Mouse (Mus musculus) liver, adult 2 months (tissue): ENCODE data around the gene Ube2u. TPM values are rescaled to one million over a fixed set of nuclear protein-coding genes. Genes with fewer than 3 reads are reported as not detected.

Experiments
- DNase-seq: peaks from one replicate; pipeline ENCODE4 v3.0.0-alpha.2; 2011; ENCODE audit warnings: low read depth, low spot score; ENCODE audit errors: extremely low read depth
- H3K27ac ChIP-seq: fragments of 200-500 bp; replicated peaks from 2 replicates; pipeline ENCODE4 v1.5.1; 2012; ENCODE audit warnings: low read depth, mild to moderate bottlenecking, control low read depth, inconsistent platforms, low read length; ENCODE audit not compliant: insufficient read depth
- H3K27me3 ChIP-seq: fragments of 200-500 bp; 2 replicates; pipeline ENCODE4 v1.6.1; 2012; ENCODE audit warnings: mild to moderate bottlenecking, moderate library complexity, low read length, inconsistent platforms; ENCODE audit not compliant: control insufficient read depth, insufficient read depth
- H3K36me3 ChIP-seq: fragments of 200-500 bp; 2 replicates; pipeline ENCODE4 v1.6.1; 2012; ENCODE audit warnings: low read length, inconsistent platforms; ENCODE audit not compliant: control insufficient read depth, insufficient read depth
- H3K4me1 ChIP-seq: fragments of 200-500 bp; 2 replicates; pipeline ENCODE4 v1.6.1; 2011; ENCODE audit warnings: low read length; ENCODE audit not compliant: control insufficient read depth, insufficient read depth
- H3K4me3 ChIP-seq: fragments of 200-500 bp; 2 replicates; pipeline ENCODE4 v1.5.1; 2011; ENCODE audit warnings: low read depth, mild to moderate bottlenecking, control low read depth, low read length, moderate library complexity; ENCODE audit not compliant: insufficient read depth
- H3K79me2 ChIP-seq: fragments of 200-500 bp; 2 replicates; pipeline ENCODE4 v1.6.1; 2012; ENCODE audit warnings: inconsistent platforms, mild to moderate bottlenecking, low read length, moderate library complexity; ENCODE audit not compliant: control insufficient read depth, insufficient read depth
- H3K9ac ChIP-seq: fragments of 200-500 bp; 2 replicates; pipeline ENCODE4 v1.6.1; 2012; ENCODE audit warnings: low read depth, mild to moderate bottlenecking, control low read depth, inconsistent platforms, low read length
- CTCF ChIP-seq: fragments of 200-500 bp; IDR thresholded peaks from 2 replicates; pipeline ENCODE4 v1.5.1; 2011; ENCODE audit warnings: low read depth, low read length, control low read depth
- POLR2A ChIP-seq: fragments of 200-500 bp; IDR thresholded peaks from 2 replicates; pipeline ENCODE4 v1.6.1; 2011; ENCODE audit warnings: low read length, control low read depth; ENCODE audit not compliant: insufficient read depth; ENCODE audit errors: extremely low read depth
- WGBS: fragments of 180-500 bp; shearing (Covaris S2); methylation state at CpG from one replicate; pipeline ENCODE4 v1.1.7; 2018; 5-methylcytosine and 5-hydroxymethylcytosine counted together
- polyA plus RNA-seq: library from polyadenylated mRNA; depleted of rRNA; stranded (reverse); fragments of >200 nt; gene quantifications from 2 replicates; pipeline ENCODE4 v1.2.3, GENCODE M21; 2012; rRNA removed
- total RNA-seq: library from RNA; depleted of rRNA; stranded (reverse); fragments of >200 nt; gene quantifications from 2 replicates; pipeline ENCODE4 v1.2.3, GENCODE M21; 2014; rRNA removed

The Ube2u gene
- total RNA-seq (2.5 and 3.3 TPM in 2 replicates), polyA plus RNA-seq (0.32 and 0.80 TPM in 2 replicates)

DNA sequence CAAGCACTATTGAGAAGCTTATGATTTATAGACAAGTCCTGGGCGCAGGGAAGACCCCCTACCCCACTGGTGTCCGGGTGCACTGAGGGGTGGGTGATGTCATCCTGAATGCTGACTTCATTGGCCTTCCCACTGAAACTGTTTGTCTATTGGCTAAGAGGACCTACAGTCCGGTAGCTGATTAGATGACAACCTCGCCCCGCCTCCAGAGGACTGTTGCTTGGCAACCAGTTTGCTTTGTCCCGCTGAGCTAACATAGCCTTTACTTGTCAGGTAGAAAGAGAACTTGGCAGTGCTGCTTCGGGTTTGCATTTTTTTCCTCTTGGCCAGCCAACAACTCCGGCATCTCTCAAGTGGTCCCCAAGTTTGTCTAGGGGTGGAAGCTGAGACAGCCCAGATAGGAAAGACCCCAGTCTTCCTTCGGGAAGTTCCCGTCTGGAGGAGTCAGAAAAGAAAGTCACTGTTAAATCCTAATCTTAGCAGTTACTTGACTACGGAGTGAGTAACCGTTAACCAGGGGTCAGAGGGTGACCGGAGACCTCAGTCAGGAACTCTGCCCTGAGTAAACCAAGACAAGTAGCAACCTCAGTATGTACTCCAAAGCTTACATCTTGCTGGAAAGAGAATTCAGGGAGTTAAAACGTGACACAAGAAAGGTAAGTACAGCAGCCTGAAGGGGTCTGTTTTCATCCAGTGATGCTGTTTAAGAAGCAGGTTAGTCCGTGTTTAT lies at the start of gene Ube2u:
Gene Ube2u (plus strand): TSS at position 258 of the 730 bp plus-strand sequence.
- Histone ChIP-seq H3K4me1 (peaks cover 4% of the 10 kb centered on the region; the same call in 1 of the 2 replicates), H3K79me2 (no peaks in the 10 kb centered on the region), H3K9ac (peak within 1 kb of the TSS; percentile 45; the same call in 1 of the 2 replicates), H3K27me3 (no peaks in the 10 kb centered on the region), H3K27ac (peak within 1 kb of the TSS; percentile 76), H3K36me3 (no peaks in the 10 kb centered on the region), H3K4me3 (peak within 1 kb of the TSS; percentile 57)
- peak; percentile 82 for DNase-seq
- no peak for TF ChIP-seq CTCF
- 11% methylated on average over 15 of the region's 15 CpGs for WGBS

DNA sequence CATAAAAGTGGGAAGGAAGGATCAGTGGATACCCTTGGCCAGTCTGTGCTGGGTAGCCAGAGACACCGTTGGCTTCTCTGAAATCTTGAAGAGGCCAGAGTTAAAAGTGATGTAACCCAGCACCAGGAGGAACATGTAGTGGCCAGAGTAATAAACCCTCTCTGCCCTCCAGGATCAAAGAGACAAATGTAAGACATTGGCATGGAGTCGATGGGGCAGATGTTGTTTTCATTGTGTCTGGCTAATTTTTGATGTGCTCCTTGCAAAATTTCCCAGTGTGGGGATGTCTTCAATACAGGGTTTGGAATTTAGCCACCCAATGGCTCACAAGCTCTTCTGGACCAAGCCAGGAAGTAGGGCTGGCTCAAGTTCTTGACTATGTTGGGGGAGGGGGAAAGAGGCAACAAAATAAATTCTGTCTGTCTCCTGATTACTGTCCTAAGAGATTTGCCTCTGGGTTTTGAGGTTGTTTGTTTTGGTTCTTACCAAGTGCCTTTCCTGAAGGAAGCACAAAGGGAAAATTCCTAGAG lies 49.2 kb upstream of the Ube2u start:
- peak; percentile 5 for DNase-seq
- Histone ChIP-seq H3K27ac (no peak overlapping the region), H3K36me3 (no peaks in the 10 kb centered on the region), H3K9ac (no peak overlapping the region), H3K4me3 (no peak overlapping the region), H3K27me3 (no peaks in the 10 kb centered on the region), H3K79me2 (no peaks in the 10 kb centered on the region), H3K4me1 (no peaks in the 10 kb centered on the region)
- TF ChIP-seq POLR2A, result no peak
- no peak for TF ChIP-seq CTCF
- WGBS, result 85% methylated on average over 2 of the region's 2 CpGs

DNA sequence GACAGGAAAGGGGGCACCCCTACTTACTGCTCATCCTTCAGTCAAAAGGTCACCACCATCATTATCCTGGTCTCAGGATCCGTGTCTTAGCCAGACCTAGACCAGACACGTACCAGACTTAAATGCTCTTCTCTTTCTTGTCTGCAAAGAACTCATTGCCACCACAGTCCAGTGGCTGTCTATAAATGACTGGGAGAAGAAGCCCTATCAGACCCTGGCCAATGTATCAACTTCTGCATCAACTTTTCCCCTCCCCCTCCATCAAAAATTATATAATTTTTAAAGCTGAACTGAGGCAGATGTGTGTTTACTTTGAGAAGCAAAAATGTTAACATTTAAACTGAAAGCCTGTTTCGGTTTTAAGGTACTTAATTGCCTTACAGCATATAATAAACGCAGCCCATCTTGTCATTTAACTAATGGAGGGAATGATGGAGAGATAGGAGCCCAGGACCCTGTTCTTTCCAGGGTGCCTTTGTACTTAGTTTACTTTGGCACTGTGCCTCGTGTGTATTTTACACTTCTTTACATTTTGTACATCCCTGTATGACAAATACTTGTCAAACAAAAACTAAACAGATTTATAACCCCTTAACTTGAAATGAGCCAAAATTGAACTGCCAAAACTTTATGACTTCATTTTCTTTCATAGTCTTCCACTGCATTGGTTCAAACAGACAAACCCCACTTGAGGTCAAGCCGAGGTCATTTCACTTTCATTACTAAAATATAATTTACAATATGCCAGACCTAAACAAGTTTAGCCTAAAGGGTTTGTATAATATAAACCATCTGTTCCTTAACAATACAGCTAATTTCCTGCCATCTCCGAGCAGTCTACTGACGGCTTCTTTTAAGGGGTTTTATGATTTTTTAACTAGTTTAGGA lies 43.1 kb upstream of the Ube2u start:
- no peak overlapping the region for H3K27ac ChIP-seq
- no peaks in the 10 kb centered on the region for H3K79me2 ChIP-seq
- no peak overlapping the region for H3K4me3 ChIP-seq
- WGBS, result 77% methylated on average over 8 of the region's 8 CpGs
- H3K4me1 ChIP-seq, result no peaks in the 10 kb centered on the region
- H3K9ac ChIP-seq, result no peak overlapping the region
- TF ChIP-seq POLR2A (no peak), CTCF (no peak)
- H3K36me3 ChIP-seq, result no peaks in the 10 kb centered on the region
- no peaks in the 10 kb centered on the region for H3K27me3 ChIP-seq
- no peak for DNase-seq

DNA sequence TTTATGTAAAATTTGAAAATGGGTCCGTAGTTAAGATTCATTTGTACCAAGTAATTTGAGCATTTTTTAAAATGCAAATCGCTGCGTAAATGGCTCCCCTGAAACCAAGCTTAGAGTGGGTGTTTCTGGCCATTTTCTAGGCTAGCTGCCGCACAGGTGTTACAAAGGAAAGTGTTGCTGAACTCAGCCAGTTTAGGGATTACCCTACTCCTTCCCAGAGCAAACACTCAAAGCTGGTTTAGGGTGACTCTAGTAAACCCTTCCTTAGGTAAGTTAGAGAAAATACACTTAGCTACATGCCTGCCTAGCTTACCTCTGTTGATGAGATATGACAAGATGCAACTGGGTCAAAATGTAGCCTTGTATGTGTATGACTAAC lies 42.5 kb upstream of the Ube2u start:
- Histone ChIP-seq H3K4me3 (no peak overlapping the region), H3K36me3 (no peaks in the 10 kb centered on the region; the same call in 1 of the 2 replicates), H3K9ac (no peak overlapping the region), H3K27ac (no peak overlapping the region), H3K27me3 (no peaks in the 10 kb centered on the region), H3K4me1 (no peaks in the 10 kb centered on the region), H3K79me2 (no peaks in the 10 kb centered on the region)
- TF ChIP-seq CTCF (no peak), POLR2A (no peak)
- WGBS, result 91% methylated on average over 4 of the region's 4 CpGs
- no peak for DNase-seq

DNA sequence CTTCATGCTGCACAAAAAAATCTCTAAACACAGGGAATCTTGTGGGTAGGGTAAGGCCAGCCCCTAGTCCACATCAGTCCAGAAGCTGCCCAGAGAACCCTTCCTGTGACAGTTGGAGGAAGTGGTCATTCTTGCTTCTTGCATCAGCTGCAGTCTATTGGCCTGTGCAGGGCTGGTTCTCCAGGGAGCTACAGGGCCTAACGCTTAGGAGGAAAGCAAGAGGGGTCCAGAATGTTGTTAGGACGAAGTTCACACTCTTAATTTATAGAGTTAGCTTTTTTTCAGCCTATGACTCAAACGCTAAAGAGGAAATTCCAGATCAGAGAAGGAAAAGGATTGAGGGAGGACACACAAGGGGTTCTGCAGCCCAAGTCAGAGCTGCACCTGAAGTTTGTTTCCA lies 31.8 kb upstream of the Ube2u start:
- Histone ChIP-seq H3K4me1 (no peaks in the 10 kb centered on the region), H3K27me3 (no peaks in the 10 kb centered on the region), H3K79me2 (no peaks in the 10 kb centered on the region), H3K9ac (no peak overlapping the region), H3K36me3 (no peaks in the 10 kb centered on the region), H3K27ac (no peak overlapping the region), H3K4me3 (no peak overlapping the region)
- no peak for TF ChIP-seq CTCF
- no peak for TF ChIP-seq POLR2A
- no peak for DNase-seq
- WGBS, result 72% methylated on average over 3 of the region's 3 CpGs
